8 mouse cellular contexts compared by ENCODE assay signal in the genomic region with DNA sequence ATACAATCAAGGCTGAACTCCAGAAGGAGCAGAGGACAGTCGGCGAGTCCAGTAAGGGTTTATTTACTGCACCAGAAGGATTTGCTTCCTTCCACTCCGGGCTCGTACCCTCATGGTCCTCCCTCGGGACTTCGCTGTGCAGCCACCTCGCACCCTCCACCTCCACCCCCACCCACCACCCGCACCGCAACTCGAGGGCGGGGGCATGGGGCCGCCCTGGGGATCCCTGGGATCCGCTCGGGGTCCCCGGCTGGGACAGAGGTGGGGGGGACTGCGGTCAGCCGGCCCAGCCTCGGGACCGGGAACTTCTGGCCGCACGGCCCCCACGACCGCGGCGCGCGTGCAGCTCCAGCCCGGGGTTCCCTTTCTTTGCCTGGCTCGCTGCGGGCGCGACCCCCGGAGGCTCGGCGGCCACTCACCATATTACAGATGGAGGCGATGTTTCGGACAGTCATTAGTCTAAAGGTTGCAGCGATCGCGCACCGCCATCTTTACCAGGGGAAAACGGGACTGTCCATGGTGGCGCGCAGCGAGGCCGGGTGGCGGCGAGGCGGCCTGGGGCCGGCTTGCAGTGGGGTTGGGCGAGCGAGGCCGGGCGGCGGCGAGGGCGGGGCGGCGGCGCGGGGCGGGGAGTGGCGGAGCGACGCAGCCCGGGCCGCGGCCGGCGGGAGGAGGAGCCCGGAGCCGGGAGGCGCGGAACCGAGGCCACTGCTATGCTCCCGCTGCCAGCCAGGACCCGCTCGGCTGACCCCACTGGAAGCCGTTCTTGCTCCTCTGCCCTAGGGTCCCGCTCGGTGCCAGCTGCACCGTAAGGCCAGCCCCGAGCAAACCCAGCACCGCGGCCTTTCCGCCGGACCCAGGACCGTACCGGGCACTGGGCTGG. TPM values are rescaled to one million over a fixed set of nuclear protein-coding genes. Genes with fewer than 3 reads are reported as not detected.
A peak's percentile ranks its signal among the peaks of the same experiment; 100 is the strongest.
DNase-seq lines count a peak whose midpoint lies in the region; ATAC-seq and TF ChIP-seq lines count a peak whose summit lies in the region.

A gene (minus strand): TSS at position 601 of the 883 bp plus-strand sequence.

- H3K9ac ChIP-seq in embryonic facial prominence, embryonic 13.5 days = peak within 1 kb of the TSS; percentile 96
- H3K9ac ChIP-seq in liver, adult 2 months (ENCODE audit: low read depth, low read length) = peak within 1 kb of the TSS; percentile 93

- DNase-seq in 3T3-L1 (ENCODE audit: low read depth, low spot score) = peak; percentile 76
- peak; percentile 93 to 97 for DNase-seq in adrenal gland, postnatal 36 days
- DNase-seq in heart, adult 8-10 months (ENCODE audit: low spot score) = peak; percentile 78
- DNase-seq in kidney, adult 8-10 months = peak; percentile 82 to 83
- peak; percentile 51 for DNase-seq in liver, adult 2 months (ENCODE audit: extremely low read depth, low read depth, low spot score)
- peak; percentile 79 to 84 for DNase-seq in spleen, postnatal 14 days (ENCODE audit: low spot score in 2 of 2)

- H3K79me2 ChIP-seq in liver, adult 2 months (ENCODE audit: control insufficient read depth, insufficient read depth, low read length) = peaks cover 11% of the 10 kb centered on the region; the same call in 1 of the 2 replicates

- peak within 1 kb of the TSS; percentile 79 for H3K4me2 ChIP-seq in embryonic facial prominence, embryonic 13.5 days

- peak; percentile 90 for ATAC-seq in embryonic facial prominence, embryonic 13.5 days (ENCODE audit: insufficient number of reproducible peaks, insufficient read depth, low FRiP score, low TSS enrichment, low read depth)
- ATAC-seq in monocyte, adult 5-6 weeks (replicated peaks; ENCODE audit: insufficient number of reproducible peaks, low FRiP score, low TSS enrichment, poor library complexity, severe bottlenecking) = peak; percentile 45

- H3K9me3 ChIP-seq in embryonic facial prominence, embryonic 13.5 days = no peaks in the 10 kb centered on the region

- under 1% methylated on average over 71 of the region's 89 CpGs for WGBS in embryonic facial prominence, embryonic 13.5 days
- under 1% methylated on average over 70 of the region's 89 CpGs for WGBS in liver, adult 2 months

- peaks cover 54% of the 10 kb centered on the region for H3K4me1 ChIP-seq in embryonic facial prominence, embryonic 13.5 days
- peaks cover 18% of the 10 kb centered on the region for H3K4me1 ChIP-seq in liver, adult 2 months (ENCODE audit: control insufficient read depth, insufficient read depth, low read length)

- H3K27ac ChIP-seq in embryonic facial prominence, embryonic 13.5 days = peak within 1 kb of the TSS; percentile 98
- H3K27ac ChIP-seq in liver, adult 2 months (replicated peaks; ENCODE audit: insufficient read depth, low read depth, low read length) = peak within 1 kb of the TSS; percentile 81

- H3K27me3 ChIP-seq in embryonic facial prominence, embryonic 13.5 days = no peaks in the 10 kb centered on the region
- no peaks in the 10 kb centered on the region for H3K27me3 ChIP-seq in liver, adult 2 months (ENCODE audit: control insufficient read depth, insufficient read depth, low read length)

- no peaks in the 10 kb centered on the region for H3K36me3 ChIP-seq in embryonic facial prominence, embryonic 13.5 days
- H3K36me3 ChIP-seq in liver, adult 2 months (ENCODE audit: control insufficient read depth, insufficient read depth, low read length) = no peaks in the 10 kb centered on the region

- TF ChIP-seq POLR2A in liver, adult 2 months (IDR thresholded peaks at IDR 0.05; ENCODE audit: extremely low read depth, insufficient read depth, low read length) = 0 out of 2 replicates have a peak, but pooled peaks have one; percentile 67

- TF ChIP-seq CTCF in liver, adult 2 months (IDR thresholded peaks at IDR 0.05; ENCODE audit: low read depth, low read length) = 0 out of 2 replicates have a peak, but pooled peaks have one; percentile 4

- H3K4me3 ChIP-seq in embryonic facial prominence, embryonic 13.5 days = peak within 1 kb of the TSS; percentile 81
- H3K4me3 ChIP-seq in liver, adult 2 months (ENCODE audit: insufficient read depth, low read depth, low read length) = peak within 1 kb of the TSS; percentile 82

RNA-seq across cellular contexts. Expression of the gene that starts here (rescaled TPM):
- 10 to 100 TPM; 31.6 to 39.7 TPM for total RNA-seq in adrenal gland, postnatal 36 days (2021)
- 36.5 and 38.6 TPM in 2 replicates for polyA plus RNA-seq in embryonic facial prominence, embryonic 13.5 days (2015; fragmentation: Nextera tagmentation; extraction: Ambion mirVana)
- total RNA-seq in heart, adult 8-10 months (2022) = 10 to 100 TPM; 32.2 to 40.1 (median 34.8) TPM
- total RNA-seq in liver, adult 2 months (2014; rRNA removed) = 5.4 and 5.8 TPM in 2 replicates
- 3.0 and 3.8 TPM in 2 replicates for polyA plus RNA-seq in liver, adult 2 months (2012; rRNA removed)
- total RNA-seq in monocyte, adult 5-6 weeks (2017) = 1.8 to 10.5 TPM (median 5.8 TPM) in 3 replicates

Comparison
In these comparisons a context has a peak if more than half of its experiments do, and no peak if none do; other contexts are left out.
1. Peak in every context shown above with its lines: DNase-seq, ATAC-seq, H3K4me3 ChIP-seq and H3K27ac ChIP-seq.